Mouse (Mus musculus) telencephalon, adult 2 months (tissue): Measurements from ENCODE around the gene Csrnp3.

Experiments
- DNase-seq: peaks from one replicate; pipeline ENCODE4 v3.0.0-alpha.2; 2011; ENCODE audit warnings: low read depth, low spot score

The Csrnp3 gene

GRCm38 (mm10) chr2:65948808-65949207 lies 103.2 kb downstream of the Csrnp3 start:
- no peak for DNase-seq

GRCm38 (mm10) chr2:65953726-65954340 lies 108.3 kb downstream of the Csrnp3 start:
- DNase-seq = no peak

GRCm38 (mm10) chr2:65955804-65956203 lies 110.2 kb downstream of the Csrnp3 start:
- DNase-seq = no peak

GRCm38 (mm10) chr2:65956727-65957126 lies 111.2 kb downstream of the Csrnp3 start:
- DNase-seq = no peak

DNA sequence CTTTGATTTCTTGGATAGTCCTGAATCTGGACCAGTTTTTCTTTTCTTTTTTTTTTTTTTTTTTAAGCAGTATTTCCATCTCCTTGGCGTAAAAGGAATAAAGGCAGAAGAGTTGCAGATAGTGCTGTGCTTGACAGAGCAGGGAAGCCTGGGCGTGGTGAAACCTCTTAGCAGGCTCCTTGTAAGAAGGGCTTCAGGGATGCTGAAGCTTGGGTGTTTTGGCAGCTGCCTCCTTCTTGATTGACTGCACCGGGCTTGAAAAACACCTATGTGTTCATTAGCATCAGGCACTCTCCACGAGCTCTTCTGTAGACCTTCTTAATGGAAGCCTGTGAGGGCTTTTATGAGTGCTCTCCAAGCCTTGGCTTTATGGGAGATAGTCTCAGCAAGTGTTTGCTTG lies 117.9 kb downstream of the Csrnp3 start:
- DNase-seq = no peak

DNA sequence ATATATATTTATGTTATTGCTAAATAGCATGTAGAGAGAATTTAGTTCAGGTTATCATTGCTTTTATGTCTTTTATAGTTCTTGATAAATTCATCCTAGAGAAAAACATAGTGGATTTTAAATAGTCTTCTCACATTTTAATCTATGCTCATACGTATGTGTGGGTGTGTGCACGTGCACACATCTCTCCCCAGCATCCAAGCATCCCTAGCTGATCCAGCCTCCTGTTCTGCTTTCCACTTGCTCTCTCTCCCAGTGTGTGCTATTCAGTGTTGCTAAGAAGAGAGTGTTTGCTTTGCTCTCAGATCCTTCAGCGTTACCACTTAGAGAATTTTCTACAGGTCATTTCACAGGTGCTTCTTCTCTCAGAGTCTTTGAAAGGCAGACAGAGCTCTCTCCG lies 123.2 kb downstream of the Csrnp3 start:
- peak; percentile 79 for DNase-seq

- DNase-seq = no peak
Observed at GRCm38 (mm10) chr2:65973907-65974306, 128.3 kb downstream of the Csrnp3 start.

- DNase-seq = no peak
Observed at GRCm38 (mm10) chr2:65975383-65975782, 129.8 kb downstream of the Csrnp3 start.

GRCm38 (mm10) chr2:65979338-65980053 lies 133.9 kb downstream of the Csrnp3 start:
- no peak for DNase-seq

- no peak for DNase-seq
Observed at GRCm38 (mm10) chr2:65981470-65981869, 135.9 kb downstream of the Csrnp3 start.

GRCm38 (mm10) chr2:65981965-65982364 lies 136.4 kb downstream of the Csrnp3 start:
- DNase-seq = no peak

DNA sequence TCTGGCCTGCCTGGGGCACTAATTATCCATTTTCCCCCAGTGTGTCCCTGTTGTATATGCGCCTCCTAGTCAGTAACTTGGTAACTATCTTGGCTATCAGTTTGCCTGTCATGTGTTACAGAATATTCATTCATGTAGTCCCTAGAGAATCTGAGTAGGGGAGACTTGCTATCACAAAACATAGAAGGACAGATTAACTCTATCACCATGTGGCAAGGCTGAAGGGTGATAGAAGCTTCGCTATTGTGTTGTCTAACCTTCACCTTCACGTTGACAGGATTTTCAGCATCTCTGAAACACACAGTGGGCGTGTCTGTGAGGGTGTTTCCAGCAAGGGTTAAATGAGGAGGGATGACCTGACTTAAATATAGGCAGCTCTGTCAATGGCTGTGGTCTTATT lies 140.1 kb downstream of the Csrnp3 start:
- DNase-seq = no peak

- no peak for DNase-seq
Observed at GRCm38 (mm10) chr2:65987069-65987468, 141.5 kb downstream of the Csrnp3 start.

GRCm38 (mm10) chr2:65987588-65987987 lies 142.0 kb downstream of the Csrnp3 start:
- no peak for DNase-seq

DNA sequence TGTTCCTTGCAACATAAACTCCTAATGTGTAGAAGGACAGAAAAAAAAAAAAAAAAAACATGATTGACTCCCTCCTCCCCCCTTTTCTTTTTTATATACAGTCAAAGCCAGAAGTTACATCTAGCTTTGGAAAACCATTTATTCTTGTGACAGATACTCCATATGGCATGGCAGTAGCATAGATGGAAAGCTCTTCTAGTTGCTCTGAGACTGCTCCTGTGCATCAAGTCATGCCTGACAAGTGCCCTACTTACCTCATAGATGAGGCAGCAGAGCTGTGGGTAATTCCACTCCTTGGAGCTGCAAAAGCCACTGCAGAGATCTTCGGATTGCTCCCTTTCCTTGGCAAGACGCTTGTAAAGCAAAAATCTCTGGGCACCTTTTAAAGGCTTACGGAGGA lies 143.2 kb downstream of the Csrnp3 start:
- DNase-seq = no peak

- DNase-seq = no peak
Observed at GRCm38 (mm10) chr2:65990108-65990507, 144.5 kb downstream of the Csrnp3 start.

DNA sequence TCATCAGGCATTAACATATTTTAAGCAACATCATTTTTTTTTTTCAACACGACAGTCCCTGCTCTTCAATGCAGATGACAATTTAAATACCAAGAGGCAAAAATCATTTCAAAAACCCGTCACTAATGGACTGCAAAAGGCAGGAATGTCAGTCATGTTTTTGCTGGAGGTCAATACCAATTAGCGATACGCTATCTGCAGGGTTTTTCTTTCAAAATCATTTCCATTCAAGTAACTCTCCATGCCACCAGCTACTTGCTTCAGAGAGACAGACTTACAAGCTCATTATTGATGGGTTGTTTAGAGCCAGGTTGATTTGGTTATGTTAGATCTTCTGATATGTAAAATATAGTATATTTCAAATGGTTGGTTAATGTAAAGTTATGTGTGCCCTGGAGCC lies 145.2 kb downstream of the Csrnp3 start:
- DNase-seq = no peak

GRCm38 (mm10) chr2:65993371-65993770 lies 147.8 kb downstream of the Csrnp3 start:
- no peak for DNase-seq

DNA sequence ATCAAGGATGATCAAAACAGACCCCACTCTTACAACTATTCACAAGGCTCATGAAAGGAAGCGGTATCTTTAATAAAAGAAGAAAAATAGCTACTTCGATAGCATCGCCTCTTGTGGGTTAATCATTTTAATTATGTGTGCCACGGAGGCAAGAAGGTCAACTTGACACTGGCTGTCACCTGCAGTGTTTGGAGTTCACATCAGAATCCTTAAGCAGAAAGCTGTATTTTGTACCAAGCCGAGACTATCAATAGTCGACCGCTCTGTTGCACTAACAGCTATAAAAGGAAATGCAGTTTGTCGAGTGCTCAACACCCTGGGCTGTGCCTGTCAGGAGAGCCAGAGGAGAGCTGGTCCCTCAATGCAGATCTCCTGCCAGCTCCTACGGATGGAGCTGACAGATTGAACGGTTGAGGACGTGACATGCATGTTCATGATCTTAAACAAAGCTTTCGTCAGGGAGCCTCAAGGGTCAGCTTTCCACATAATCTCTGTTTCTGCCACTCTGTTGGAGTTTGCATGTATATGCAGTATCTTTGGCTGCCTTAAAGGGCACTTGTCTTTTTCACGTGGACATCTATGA lies 149.4 kb downstream of the Csrnp3 start:
- DNase-seq = no peak

GRCm38 (mm10) chr2:65998747-65999146 lies 153.2 kb downstream of the Csrnp3 start:
- no peak for DNase-seq

DNA sequence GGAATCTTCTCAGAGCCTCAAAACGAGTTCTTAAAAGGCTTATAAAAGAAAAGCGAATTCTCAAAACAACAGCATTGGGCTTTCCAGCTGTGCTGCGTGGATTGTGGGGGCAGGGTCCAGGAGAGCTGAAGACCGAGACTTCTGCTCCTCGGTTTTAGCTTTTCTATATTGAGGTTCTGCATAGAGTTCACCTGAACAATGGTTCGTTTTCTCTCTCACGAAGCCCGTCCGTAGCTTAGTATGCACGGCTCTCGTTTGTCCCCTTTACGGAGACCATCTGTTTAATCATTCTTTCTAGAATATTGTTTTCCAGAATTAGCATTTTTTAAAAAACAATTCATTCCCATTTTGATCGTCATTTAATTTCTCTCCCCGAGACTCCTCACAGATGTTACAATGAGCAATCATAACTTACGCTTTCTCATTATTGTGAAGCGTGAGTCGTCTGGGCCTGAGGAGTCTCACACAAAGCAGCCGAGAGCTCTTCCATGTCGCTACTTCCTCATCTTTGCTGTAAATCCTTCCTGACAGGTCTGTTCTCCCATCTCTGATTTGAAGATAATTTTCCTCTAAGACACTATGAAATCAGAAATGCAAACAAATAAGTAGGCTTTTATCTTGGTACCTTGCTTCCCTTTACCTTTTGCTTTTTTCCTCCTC lies 163.6 kb downstream of the Csrnp3 start:
- DNase-seq = no peak

- no peak for DNase-seq
Observed at GRCm38 (mm10) chr2:66009677-66010076, 164.1 kb downstream of the Csrnp3 start.

GRCm38 (mm10) chr2:66018711-66019110 lies 173.1 kb downstream of the Csrnp3 start:
- DNase-seq = no peak
